Mouse (Mus musculus): ENCODE measurements around the gene Dpf3. TPM values are rescaled to one million over a fixed set of nuclear protein-coding genes. Genes with fewer than 3 reads are reported as not detected.
A peak's percentile ranks its signal among the peaks of the same experiment; 100 is the strongest.

Gene Dpf3
- 25.2 and 26.9 TPM in 2 replicates for polyA plus RNA-seq (2015; fragmentation: Nextera tagmentation; extraction: Ambion mirVana)

- H3K36me3 ChIP-seq: no peaks in the 10 kb centered on the region
- H3K9ac ChIP-seq (replicated peaks): peak within 1 kb of the TSS; percentile 83
- peak within 1 kb of the TSS; percentile 94 for H3K27ac ChIP-seq
- peaks cover 30% of the 10 kb centered on the region for H3K4me1 ChIP-seq (replicated peaks)
- WGBS: under 1% methylated on average over 31 of the region's 31 CpGs
- 0 out of 2 replicates have a peak, but pooled peaks cover 4% of the 10 kb centered on the region for H3K27me3 ChIP-seq
- H3K9me3 ChIP-seq: peaks cover 3% of the 10 kb centered on the region; the same call in 1 of the 2 replicates
- H3K4me2 ChIP-seq (replicated peaks): peak within 1 kb of the TSS; percentile 84
- ATAC-seq: peak; percentile 95
- H3K4me3 ChIP-seq (replicated peaks): peak within 1 kb of the TSS; percentile 82
Observed at GRCm38 (mm10) chr12:83487476-83487991, at the start of gene Dpf3. Gene Dpf3, minus strand, starts transcription at chr12:83487716.

- peaks cover 83% of the 10 kb centered on the region for H3K36me3 ChIP-seq
- ATAC-seq: peak; percentile 61
Observed at GRCm38 (mm10) chr12:83536039-83536438, 48.5 kb upstream of the Dpf3 start.

GRCm38 (mm10) chr12:83535428-83535827, 47.9 kb upstream of the Dpf3 start:
- WGBS: 92% methylated on average over 11 of the region's 11 CpGs
- no peak overlapping the region for H3K9ac ChIP-seq (replicated peaks)
- peaks cover 82% of the 10 kb centered on the region for H3K36me3 ChIP-seq
- H3K27me3 ChIP-seq: no peaks in the 10 kb centered on the region
- no peaks in the 10 kb centered on the region for H3K9me3 ChIP-seq
- no peak overlapping the region for H3K4me2 ChIP-seq (replicated peaks)
- H3K4me1 ChIP-seq (replicated peaks): peaks cover 10% of the 10 kb centered on the region
- no peak for ATAC-seq
- H3K4me3 ChIP-seq (replicated peaks): no peak overlapping the region
- no peak overlapping the region for H3K27ac ChIP-seq

More at GRCm38 (mm10) chr12:83536039-83536438, 48.5 kb upstream of the Dpf3 start:
- Histone ChIP-seq H3K4me3 (replicated peaks) (no peak overlapping the region), H3K9me3 (no peaks in the 10 kb centered on the region), H3K4me1 (replicated peaks) (peaks cover 10% of the 10 kb centered on the region), H3K27ac (no peak overlapping the region), H3K27me3 (no peaks in the 10 kb centered on the region), H3K4me2 (replicated peaks) (no peak overlapping the region), H3K9ac (replicated peaks) (no peak overlapping the region)
- WGBS: 49% methylated on average over 9 of the region's 9 CpGs

GRCm38 (mm10) chr12:83534190-83534589, 46.7 kb upstream of the Dpf3 start:
- Histone ChIP-seq H3K4me3 (replicated peaks) (no peak overlapping the region), H3K4me1 (replicated peaks) (peaks cover 10% of the 10 kb centered on the region), H3K4me2 (replicated peaks) (no peak overlapping the region), H3K36me3 (peaks cover 75% of the 10 kb centered on the region), H3K9me3 (no peaks in the 10 kb centered on the region), H3K27me3 (no peaks in the 10 kb centered on the region), H3K9ac (replicated peaks) (no peak overlapping the region), H3K27ac (no peak overlapping the region)
- 80% methylated on average over 3 of the region's 3 CpGs for WGBS
- no peak for ATAC-seq

- no peak for ATAC-seq
- 96% methylated on average over 3 of the region's 3 CpGs for WGBS
- peaks cover 10% of the 10 kb centered on the region for H3K4me1 ChIP-seq (replicated peaks)
- no peaks in the 10 kb centered on the region for H3K9me3 ChIP-seq
- H3K4me2 ChIP-seq (replicated peaks): no peak overlapping the region
- no peak overlapping the region for H3K4me3 ChIP-seq (replicated peaks)
- no peak overlapping the region for H3K27ac ChIP-seq
- H3K9ac ChIP-seq (replicated peaks): no peak overlapping the region
- H3K36me3 ChIP-seq: peaks cover 74% of the 10 kb centered on the region
- H3K27me3 ChIP-seq: no peaks in the 10 kb centered on the region
Observed at GRCm38 (mm10) chr12:83532966-83533365, 45.5 kb upstream of the Dpf3 start.

- no peak for ATAC-seq
- Histone ChIP-seq H3K9me3 (no peaks in the 10 kb centered on the region), H3K4me3 (replicated peaks) (no peak overlapping the region), H3K27me3 (no peaks in the 10 kb centered on the region), H3K36me3 (peaks cover 69% of the 10 kb centered on the region), H3K9ac (replicated peaks) (0 out of 2 replicates have a peak overlapping the region, but pooled peaks have one; percentile 20), H3K4me1 (replicated peaks) (peaks cover 10% of the 10 kb centered on the region), H3K4me2 (replicated peaks) (no peak overlapping the region), H3K27ac (no peak overlapping the region)
- 94% methylated on average over 6 of the region's 6 CpGs for WGBS
Observed at GRCm38 (mm10) chr12:83531992-83532391, 44.5 kb upstream of the Dpf3 start.

- H3K27me3 ChIP-seq: no peaks in the 10 kb centered on the region
- WGBS: 91% methylated on average over 5 of the region's 5 CpGs
- no peak overlapping the region for H3K4me2 ChIP-seq (replicated peaks)
- H3K9me3 ChIP-seq: no peaks in the 10 kb centered on the region
- no peak overlapping the region for H3K27ac ChIP-seq
- no peak for ATAC-seq
- H3K9ac ChIP-seq (replicated peaks): no peak overlapping the region
- no peaks in the 10 kb centered on the region; the same call in 1 of the 2 replicates for H3K4me1 ChIP-seq (replicated peaks)
- H3K36me3 ChIP-seq: peaks cover 44% of the 10 kb centered on the region
- no peak overlapping the region for H3K4me3 ChIP-seq (replicated peaks)
Observed at GRCm38 (mm10) chr12:83528665-83529064, 41.1 kb upstream of the Dpf3 start.

- no peak for ATAC-seq
- Histone ChIP-seq H3K4me3 (replicated peaks) (no peak overlapping the region), H3K27me3 (no peaks in the 10 kb centered on the region), H3K27ac (no peak overlapping the region), H3K36me3 (peaks cover 38% of the 10 kb centered on the region), H3K9me3 (no peaks in the 10 kb centered on the region), H3K4me2 (replicated peaks) (no peak overlapping the region), H3K4me1 (replicated peaks) (peaks cover 4% of the 10 kb centered on the region), H3K9ac (replicated peaks) (no peak overlapping the region)
- WGBS: 73% methylated on average over 6 of the region's 6 CpGs
Observed at GRCm38 (mm10) chr12:83527816-83528215, 40.3 kb upstream of the Dpf3 start.

GRCm38 (mm10) chr12:83525822-83526544, 38.5 kb upstream of the Dpf3 start:
- no peak for ATAC-seq
- H3K4me1 ChIP-seq (replicated peaks): peaks cover 20% of the 10 kb centered on the region
- 87% methylated on average over 18 of the region's 18 CpGs for WGBS
- no peak overlapping the region for H3K27ac ChIP-seq
- no peaks in the 10 kb centered on the region for H3K27me3 ChIP-seq
- H3K4me2 ChIP-seq (replicated peaks): no peak overlapping the region
- no peaks in the 10 kb centered on the region for H3K9me3 ChIP-seq
- no peak overlapping the region for H3K9ac ChIP-seq (replicated peaks)
- no peak overlapping the region for H3K4me3 ChIP-seq (replicated peaks)
- peaks cover 24% of the 10 kb centered on the region for H3K36me3 ChIP-seq

- H3K4me3 ChIP-seq (replicated peaks): no peak overlapping the region
- H3K36me3 ChIP-seq: peaks cover 16% of the 10 kb centered on the region; the same call in 1 of the 2 replicates
- H3K27me3 ChIP-seq: no peaks in the 10 kb centered on the region
- no peak overlapping the region for H3K4me2 ChIP-seq (replicated peaks)
- 81% methylated on average over 5 of the region's 5 CpGs for WGBS
- ATAC-seq: no peak
- no peaks in the 10 kb centered on the region for H3K9me3 ChIP-seq
- no peak overlapping the region for H3K27ac ChIP-seq
- H3K9ac ChIP-seq (replicated peaks): no peak overlapping the region
- peaks cover 23% of the 10 kb centered on the region for H3K4me1 ChIP-seq (replicated peaks)
Observed at GRCm38 (mm10) chr12:83524329-83524728, 36.8 kb upstream of the Dpf3 start.

GRCm38 (mm10) chr12:83523892-83524291, 36.4 kb upstream of the Dpf3 start:
- no peaks in the 10 kb centered on the region for H3K27me3 ChIP-seq
- no peak overlapping the region for H3K4me3 ChIP-seq (replicated peaks)
- H3K4me2 ChIP-seq (replicated peaks): no peak overlapping the region
- H3K9ac ChIP-seq (replicated peaks): no peak overlapping the region
- peaks cover 12% of the 10 kb centered on the region; the same call in 1 of the 2 replicates for H3K36me3 ChIP-seq
- no peak overlapping the region for H3K27ac ChIP-seq
- H3K4me1 ChIP-seq (replicated peaks): peaks cover 23% of the 10 kb centered on the region
- no peak for ATAC-seq
- H3K9me3 ChIP-seq: no peaks in the 10 kb centered on the region
- 81% methylated on average over 4 of the region's 4 CpGs for WGBS

GRCm38 (mm10) chr12:83523056-83523455, 35.5 kb upstream of the Dpf3 start:
- Histone ChIP-seq H3K9me3 (no peaks in the 10 kb centered on the region), H3K27me3 (no peaks in the 10 kb centered on the region), H3K27ac (no peak overlapping the region), H3K4me1 (replicated peaks) (peaks cover 23% of the 10 kb centered on the region), H3K9ac (replicated peaks) (no peak overlapping the region), H3K36me3 (peaks cover 6% of the 10 kb centered on the region; the same call in 1 of the 2 replicates), H3K4me2 (replicated peaks) (no peak overlapping the region), H3K4me3 (replicated peaks) (no peak overlapping the region)
- WGBS: 89% methylated on average over 6 of the region's 6 CpGs
- ATAC-seq: no peak

Measured in midbrain, embryonic 13.5 days (tissue).